Mouse (Mus musculus) MEL (cell line): ENCODE measurements around the gene Nme2. TPM values are rescaled to one million over a fixed set of nuclear protein-coding genes. Genes with fewer than 3 reads are reported as not detected.

Source experiments
- DNase-seq: peaks from one replicate; pipeline ENCODE4 v3.0.0; 2011; ENCODE audit warnings: low read depth, low spot score
- H3K27ac ChIP-seq: 2 replicates; pipeline ENCODE4 v1.5.1; 2012; ENCODE audit warnings: low read depth, mild to moderate bottlenecking, control low read depth, low read length, moderate library complexity; ENCODE audit not compliant: control insufficient read depth
- H3K27me3 ChIP-seq, 2 experiments: fragments of 150-350 bp in 1 of 2; sonication (generic) in 1 of 2; 2 replicates each; pipeline ENCODE4 v1.6.1; 2012; ENCODE audit warnings: low read length in 2 of 2, mild to moderate bottlenecking in 2 of 2, improper control_type of control experiment in 1 of 2, moderate library complexity in 1 of 2; ENCODE audit not compliant: insufficient read depth in 2 of 2, control insufficient read depth in 1 of 2
- H3K36me3 ChIP-seq, 2 experiments: 2 replicates each; pipeline ENCODE4 v1.6.1; 2012 to 2014; ENCODE audit warnings: low read length in 2 of 2, improper control_type of control experiment in 1 of 2, inconsistent platforms in 1 of 2, mild to moderate bottlenecking in 1 of 2; ENCODE audit not compliant: insufficient read depth in 2 of 2, control insufficient read depth in 1 of 2
- H3K4me1 ChIP-seq, 2 experiments: fragments of 150-350 bp in 1 of 2; sonication (generic) in 1 of 2; 2 replicates each; pipeline ENCODE4 v1.6.1; 2012; ENCODE audit warnings: low read length in 2 of 2, improper control_type of control experiment in 1 of 2, mild to moderate bottlenecking in 1 of 2; ENCODE audit not compliant: insufficient read depth in 2 of 2, control insufficient read depth in 1 of 2
- H3K4me3 ChIP-seq, 2 experiments: fragments of 150-350 bp in 1 of 2; sonication (generic) in 1 of 2; 2 replicates each; pipeline ENCODE4 v1.5.1; 2012; ENCODE audit warnings: low read depth in 2 of 2, low read length in 2 of 2, mild to moderate bottlenecking in 2 of 2, moderate library complexity in 2 of 2, control low read depth in 1 of 2, improper control_type of control experiment in 1 of 2; ENCODE audit not compliant: control insufficient read depth in 1 of 2, insufficient read depth in 1 of 2
- H3K79me2 ChIP-seq: 2 replicates; pipeline ENCODE4 v1.6.1; 2012; ENCODE audit warnings: mild to moderate bottlenecking, low read length, moderate library complexity; ENCODE audit not compliant: control insufficient read depth, poor library complexity, insufficient read depth
- H3K9ac ChIP-seq: 2 replicates; pipeline ENCODE4 v1.6.1; 2012; ENCODE audit warnings: low read depth, mild to moderate bottlenecking, control low read depth, low read length, moderate library complexity; ENCODE audit not compliant: control insufficient read depth, poor library complexity, severe bottlenecking
- H3K9me3 ChIP-seq: fragments of 150-350 bp; sonication (generic); replicated peaks from 2 replicates; pipeline ENCODE4 v1.6.1; 2012; ENCODE audit warnings: mild to moderate bottlenecking, low read length, improper control_type of control experiment, moderate library complexity; ENCODE audit not compliant: insufficient read depth
- TCF12 ChIP-seq: IDR thresholded peaks from 2 replicates; pipeline ENCODE4 v1.6.1; 2014; ENCODE audit warnings: low read depth, mild to moderate bottlenecking, inconsistent platforms, low read length, improper control_type of control experiment, moderate library complexity
- ZNF384 ChIP-seq: IDR thresholded peaks from 2 replicates; pipeline ENCODE4 v1.6.1; 2012; ENCODE audit warnings: low read depth, mild to moderate bottlenecking, inconsistent platforms, low read length, improper control_type of control experiment
- polyA plus RNA-seq, 2 experiments: library from polyadenylated mRNA; stranded (reverse) in 1 of 2; unstranded in 1 of 2; fragments of >175 nt in 1 of 2; fragments of >200 nt in 1 of 2; gene quantifications; 2 replicates each; pipeline versions ENCODE4 v1.2.1 to v1.2.4; 2012; ENCODE audit warnings: low replicate concordance in 2 of 2, low read depth in 1 of 2; ENCODE audit not compliant: insufficient read length in 2 of 2, insufficient read depth in 1 of 2, missing spikeins in 1 of 2
- total RNA-seq: library from RNA; depleted of rRNA; stranded (reverse); fragments of 300-350 nt; gene quantifications from 2 replicates; pipeline ENCODE4 v1.2.3, GENCODE M21; 2012; rRNA removed

The Nme2 gene
- total and polyA plus RNA-seq, 3 experiments = 126 to 530 TPM; not detected in 1

DNA sequence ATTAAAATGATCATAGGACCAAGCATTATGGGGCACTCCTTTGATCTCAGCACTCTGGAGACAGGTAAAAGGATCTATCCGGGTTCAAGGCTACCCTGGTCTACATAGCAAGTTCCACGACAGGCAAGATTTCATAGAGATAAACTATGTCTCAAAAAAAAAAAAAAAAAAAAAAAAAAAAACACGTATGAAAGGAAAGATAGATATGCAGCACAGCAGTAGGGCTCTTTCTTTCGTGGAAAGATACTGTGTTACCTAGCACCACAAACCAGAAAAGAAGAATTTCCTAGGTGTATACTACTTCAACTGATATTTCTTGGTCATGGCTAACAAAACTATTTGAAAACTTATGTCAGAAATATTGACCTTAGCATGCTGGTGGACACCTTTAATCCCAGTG, 49.2 kb downstream of the Nme2 start:
- H3K4me1 ChIP-seq = no peaks in the 10 kb centered on the region

More for the DNA sequence above, 49.2 kb downstream of the Nme2 start:
- no peak overlapping the region for H3K4me3 ChIP-seq
- no peak for DNase-seq
- no peaks in the 10 kb centered on the region for H3K27me3 ChIP-seq
- H3K9me3 ChIP-seq = no peaks in the 10 kb centered on the region
- peaks cover 0 to 52% of the 10 kb centered on the region in 2 experiments; a peak in 2 of 4 replicates for H3K36me3 ChIP-seq
- H3K79me2 ChIP-seq = peaks cover 2% of the 10 kb centered on the region
- TF ChIP-seq TCF12 (no peak), ZNF384 (peak; percentile 65)
- H3K9ac ChIP-seq = no peak overlapping the region
- no peak overlapping the region for H3K27ac ChIP-seq

Other genes with a start within 250 kb of the Nme2 start
- gene Utp18, start 70.5 kb downstream of the Nme2 start, total RNA-seq = 102 and 111 TPM in 2 replicates
- gene Utp18, start 70.5 kb downstream of the Nme2 start, polyA plus RNA-seq = 10 to 100 TPM in 1 of 2 experiments, not detected in 1; 63.4 TPM
- 43.0 and 45.5 TPM in 2 replicates for gene Mbtd1, start 70.4 kb downstream of the Nme2 start, total RNA-seq
- 1,000 to 10,000 TPM in 1 of 2 experiments, 10 to 100 TPM in 1; 51.8 to 3,192 TPM for gene Mbtd1, start 70.4 kb downstream of the Nme2 start, polyA plus RNA-seq
- gene Gm20390, start 12.0 kb upstream of the Nme2 start, total RNA-seq = 673 and 732 TPM in 2 replicates
- 100 to 1,000 TPM in 1 of 2 experiments, not detected in 1; 760 TPM for gene Gm20390, start 12.0 kb upstream of the Nme2 start, polyA plus RNA-seq
- 210 and 253 TPM in 2 replicates for gene Nme1, start 12.3 kb upstream of the Nme2 start, total RNA-seq
- 100 to 1,000 TPM in 1 of 2 experiments, not detected in 1; 131 TPM for gene Nme1, start 12.3 kb upstream of the Nme2 start, polyA plus RNA-seq
- 19.1 and 20.6 TPM in 2 replicates for gene Spag9, start 39.8 kb upstream of the Nme2 start, total RNA-seq
- gene Spag9, start 39.8 kb upstream of the Nme2 start, polyA plus RNA-seq = 100 to 1,000 TPM in 1 of 2 experiments, 10 to 100 TPM in 1; 18.9 to 279 TPM